Mouse (Mus musculus) E14TG2a.4 (cell line): ENCODE data around the gene Enpp4.

Source experiments
- H3K27me3 ChIP-seq: 2 replicates; pipeline ENCODE4 v1.6.1; 2014; ENCODE audit warnings: low read length, control low read depth; ENCODE audit not compliant: insufficient read depth
- H3K36me3 ChIP-seq: 2 replicates; pipeline ENCODE4 v1.6.1; 2014; ENCODE audit warnings: low read length, control low read depth; ENCODE audit not compliant: insufficient read depth
- H3K4me1 ChIP-seq: replicated peaks from 2 replicates; pipeline ENCODE4 v1.6.1; 2014; ENCODE audit warnings: low read depth, low read length, control low read depth
- H3K4me3 ChIP-seq: replicated peaks from 2 replicates; pipeline ENCODE4 v1.5.1; 2014; ENCODE audit warnings: mild to moderate bottlenecking, low read length
- H3K9me3 ChIP-seq: 2 replicates; pipeline ENCODE4 v1.6.1; 2014; ENCODE audit warnings: low read length, control low read depth
- CTCF ChIP-seq: conservative IDR thresholded peaks from 2 replicates; pipeline ENCODE4 v1.5.1; 2014; ENCODE audit warnings: low read length
- NANOG ChIP-seq: IDR thresholded peaks from 2 replicates; pipeline ENCODE4 v1.6.1; 2014; ENCODE audit warnings: borderline replicate concordance, low read length, mixed read lengths
- POU5F1 ChIP-seq: IDR thresholded peaks from 2 replicates; pipeline ENCODE4 v1.6.1; 2014; ENCODE audit warnings: low read length, borderline replicate concordance

Gene Enpp4

GRCm38 (mm10) chr17:44108331-44108730 lies 2.7 kb upstream of the Enpp4 start:
- no peak for TF ChIP-seq CTCF
- no peak for TF ChIP-seq POU5F1
- no peak for TF ChIP-seq NANOG
- Histone ChIP-seq H3K36me3 (no peaks in the 10 kb centered on the region), H3K4me3 (no peak overlapping the region), H3K27me3 (no peaks in the 10 kb centered on the region), H3K9me3 (no peaks in the 10 kb centered on the region), H3K4me1 (peaks cover 20% of the 10 kb centered on the region)

DNA sequence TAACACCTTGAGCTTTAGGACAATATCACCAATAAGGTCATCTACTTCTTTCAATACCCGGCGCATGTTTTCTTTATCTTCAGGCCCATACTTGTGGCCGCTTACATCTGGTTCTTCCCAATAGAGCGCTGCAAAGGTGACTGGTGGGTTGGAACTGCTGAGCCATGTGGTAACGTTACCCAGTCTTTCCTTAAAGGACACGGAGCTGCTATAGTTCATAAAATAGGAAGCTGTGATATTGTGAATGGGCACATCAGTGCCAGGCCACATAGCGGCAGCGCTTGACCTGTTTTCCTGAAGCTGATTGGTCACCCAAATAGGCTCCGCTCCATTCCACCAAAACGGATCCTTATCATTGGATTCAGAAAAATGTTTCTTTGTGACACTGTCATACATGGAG lies 3.6 kb downstream of the Enpp4 start:
- H3K4me3 ChIP-seq: no peak overlapping the region
- TF ChIP-seq CTCF (no peak), POU5F1 (no peak), NANOG (no peak)
- no peaks in the 10 kb centered on the region for H3K9me3 ChIP-seq
- no peaks in the 10 kb centered on the region for H3K27me3 ChIP-seq
- peaks cover 11% of the 10 kb centered on the region for H3K36me3 ChIP-seq
- peaks cover 17% of the 10 kb centered on the region for H3K4me1 ChIP-seq

GRCm38 (mm10) chr17:44100906-44101305 lies 4.7 kb downstream of the Enpp4 start:
- TF ChIP-seq POU5F1 (no peak), CTCF (no peak), NANOG (no peak)
- H3K4me3 ChIP-seq: no peak overlapping the region
- peaks cover 14% of the 10 kb centered on the region for H3K4me1 ChIP-seq
- H3K36me3 ChIP-seq: peaks cover 11% of the 10 kb centered on the region
- no peaks in the 10 kb centered on the region for H3K27me3 ChIP-seq
- H3K9me3 ChIP-seq: no peaks in the 10 kb centered on the region

GRCm38 (mm10) chr17:44100486-44100885 lies 5.1 kb downstream of the Enpp4 start:
- no peak for TF ChIP-seq NANOG
- no peak for TF ChIP-seq POU5F1
- no peak for TF ChIP-seq CTCF
- peaks cover 14% of the 10 kb centered on the region for H3K4me1 ChIP-seq
- H3K27me3 ChIP-seq: no peaks in the 10 kb centered on the region
- peaks cover 11% of the 10 kb centered on the region for H3K36me3 ChIP-seq
- H3K9me3 ChIP-seq: no peaks in the 10 kb centered on the region
- H3K4me3 ChIP-seq: no peak overlapping the region

GRCm38 (mm10) chr17:44091512-44091911 lies 14.1 kb downstream of the Enpp4 start:
- H3K36me3 ChIP-seq: no peaks in the 10 kb centered on the region
- H3K4me3 ChIP-seq: no peak overlapping the region
- H3K9me3 ChIP-seq: no peaks in the 10 kb centered on the region
- no peak for TF ChIP-seq CTCF
- no peak for TF ChIP-seq NANOG
- no peak for TF ChIP-seq POU5F1
- peaks cover 11% of the 10 kb centered on the region for H3K4me1 ChIP-seq
- H3K27me3 ChIP-seq: no peaks in the 10 kb centered on the region

DNA sequence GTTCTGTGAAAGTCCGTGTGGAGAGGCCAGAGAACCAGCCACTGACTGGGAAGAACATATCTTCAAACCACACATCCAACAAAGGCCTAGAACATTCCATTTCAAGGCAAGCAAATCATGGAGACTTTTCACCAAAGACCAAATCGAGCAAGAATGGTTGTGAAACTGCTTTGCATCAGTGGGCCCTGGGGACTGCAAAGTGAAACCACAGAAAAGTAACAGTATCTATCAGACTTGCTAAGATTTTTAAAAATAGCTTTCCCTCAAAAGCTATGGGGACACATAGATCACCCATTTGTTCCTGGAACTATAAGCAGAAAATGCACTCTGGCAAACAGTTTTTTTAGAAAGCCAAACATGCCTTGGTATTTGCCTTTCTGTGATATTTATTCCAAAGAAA lies 14.7 kb downstream of the Enpp4 start:
- Histone ChIP-seq H3K36me3 (no peaks in the 10 kb centered on the region), H3K9me3 (no peaks in the 10 kb centered on the region), H3K27me3 (no peaks in the 10 kb centered on the region), H3K4me3 (no peak overlapping the region), H3K4me1 (peaks cover 15% of the 10 kb centered on the region)
- TF ChIP-seq CTCF (no peak), POU5F1 (no peak), NANOG (no peak)

GRCm38 (mm10) chr17:44088226-44088625 lies 17.4 kb downstream of the Enpp4 start:
- peaks cover 15% of the 10 kb centered on the region for H3K4me1 ChIP-seq
- H3K4me3 ChIP-seq: no peak overlapping the region
- no peaks in the 10 kb centered on the region for H3K9me3 ChIP-seq
- no peaks in the 10 kb centered on the region for H3K27me3 ChIP-seq
- H3K36me3 ChIP-seq: no peaks in the 10 kb centered on the region
- TF ChIP-seq POU5F1: no peak
- no peak for TF ChIP-seq CTCF
- TF ChIP-seq NANOG: no peak

DNA sequence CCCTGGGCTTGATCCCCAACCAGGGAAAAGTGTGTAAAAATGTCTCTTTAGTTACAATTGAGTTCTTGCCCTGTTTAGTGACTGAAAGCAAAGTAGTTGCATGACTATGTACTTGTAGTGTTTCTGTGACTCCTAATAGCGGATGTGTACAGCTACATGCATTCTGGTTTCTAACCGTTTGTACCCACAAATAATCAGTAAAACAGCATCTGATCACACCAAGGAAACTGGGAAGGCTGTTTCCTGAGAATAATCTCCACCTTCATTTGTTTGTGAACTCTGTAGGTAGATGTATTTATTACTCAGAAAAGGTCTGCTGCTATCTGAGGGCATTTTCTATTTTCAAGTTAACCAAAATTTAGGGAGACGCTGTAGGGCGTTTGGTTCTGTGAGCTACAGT lies 22.5 kb downstream of the Enpp4 start:
- Histone ChIP-seq H3K4me1 (peaks cover 19% of the 10 kb centered on the region), H3K4me3 (no peak overlapping the region), H3K27me3 (peaks cover under 1% of the 10 kb centered on the region; the same call in 1 of the 2 replicates), H3K36me3 (no peaks in the 10 kb centered on the region), H3K9me3 (no peaks in the 10 kb centered on the region)
- TF ChIP-seq NANOG (no peak), CTCF (no peak), POU5F1 (no peak)
